Mouse (Mus musculus) left cerebral cortex, adult 9 months (tissue): ENCODE results near the gene Csrnp1.
A peak's percentile ranks its signal among the peaks of the same experiment; 100 is the strongest.

Experiments used
- DNase-seq, 2 experiments: peaks; one replicate each; pipeline ENCODE4 v3.0.0; 2022; ENCODE audit warnings: low spot score in 2 of 2

The Csrnp1 gene

GRCm38 (mm10) chr9:120002893-120003292 is 18.4 kb upstream of the Csrnp1 start:
- DNase-seq = no peak

- DNase-seq = peak in 1 of 2 experiments; percentile 74
Observed at GRCm38 (mm10) chr9:120001945-120002725, 17.7 kb upstream of the Csrnp1 start.

DNA sequence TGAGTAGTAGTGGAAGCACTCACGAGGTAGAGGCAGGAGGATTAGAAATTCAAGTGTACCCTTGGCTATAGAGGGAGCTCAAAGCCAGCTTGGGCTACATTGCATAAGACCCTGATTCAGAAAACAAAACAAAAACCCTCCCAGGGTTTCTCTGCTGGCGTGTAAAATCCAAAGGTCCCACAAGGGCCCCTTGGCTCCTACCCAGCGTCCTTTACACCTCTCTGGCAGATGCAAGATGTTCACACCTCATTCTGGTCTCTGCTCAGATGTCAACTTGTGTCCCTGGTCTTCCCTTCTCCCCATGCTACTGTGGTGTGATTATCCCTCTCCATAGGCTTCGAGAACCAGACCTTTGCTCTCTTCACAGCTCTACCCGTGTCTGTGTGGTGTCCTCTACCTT is 16.3 kb upstream of the Csrnp1 start:
- DNase-seq = no peak

DNA sequence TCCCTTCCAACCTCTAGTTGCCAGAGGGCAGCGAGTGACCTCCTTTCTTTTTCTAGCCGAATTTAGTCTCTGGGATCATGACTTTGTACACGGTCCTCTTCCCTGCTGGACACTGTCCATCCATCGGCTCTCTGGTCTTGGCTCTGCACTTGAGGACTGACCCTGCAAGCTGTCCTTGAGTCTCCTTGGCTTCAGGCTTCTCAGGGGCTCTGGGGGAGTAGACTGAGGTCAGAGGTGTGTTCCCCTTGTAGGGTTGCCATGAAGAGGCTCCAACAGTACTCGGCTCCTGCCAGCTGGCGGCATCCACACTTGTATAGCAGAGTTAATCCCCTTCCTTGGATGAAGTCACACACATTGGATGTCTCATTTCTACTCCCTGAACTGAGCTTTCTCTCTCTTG is 15.2 kb upstream of the Csrnp1 start:
- no peak for DNase-seq

- no peak for DNase-seq
Observed at GRCm38 (mm10) chr9:119998776-119999175, 14.3 kb upstream of the Csrnp1 start.

DNA sequence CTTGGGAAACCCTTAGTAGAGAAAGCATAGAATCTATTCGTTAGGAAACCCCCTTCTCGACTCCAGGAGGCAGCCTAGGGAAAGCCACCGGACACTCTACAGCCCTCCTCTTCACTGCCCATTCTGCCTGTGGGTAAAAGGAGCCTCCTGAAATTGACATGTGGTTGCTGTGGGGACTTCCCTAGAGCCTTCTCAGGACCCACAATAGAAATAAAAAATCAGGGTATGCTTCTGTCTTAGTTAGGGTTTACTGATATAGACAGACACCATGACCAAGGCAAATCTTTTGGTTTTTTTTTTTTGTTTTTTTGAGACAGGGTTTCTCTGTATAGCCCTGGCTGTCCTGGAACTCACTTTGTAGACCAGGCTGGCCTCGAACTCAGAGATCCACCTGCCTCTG is 11.6 kb upstream of the Csrnp1 start:
- DNase-seq = no peak

DNA sequence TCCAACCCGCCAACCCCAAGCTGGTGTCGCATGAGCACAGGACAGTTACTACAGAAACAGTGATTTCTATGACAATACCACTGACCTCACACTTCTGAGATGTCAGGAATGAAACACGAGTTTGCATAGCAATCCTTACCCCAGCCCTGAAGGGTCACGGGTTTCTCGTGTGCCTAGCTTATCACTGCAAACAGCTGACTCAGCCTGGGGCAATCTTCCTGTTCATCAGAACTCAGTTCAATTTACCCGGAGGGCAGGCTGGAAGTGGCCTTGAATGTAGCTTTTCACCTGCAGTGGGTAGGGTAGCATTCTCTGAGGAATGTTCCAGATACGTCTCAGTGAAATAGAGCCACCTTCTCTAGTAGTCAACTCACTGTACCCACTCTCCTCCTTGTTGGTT is 9.7 kb upstream of the Csrnp1 start:
- DNase-seq = no peak

GRCm38 (mm10) chr9:119993092-119993844 is 8.8 kb upstream of the Csrnp1 start:
- DNase-seq = no peak

DNA sequence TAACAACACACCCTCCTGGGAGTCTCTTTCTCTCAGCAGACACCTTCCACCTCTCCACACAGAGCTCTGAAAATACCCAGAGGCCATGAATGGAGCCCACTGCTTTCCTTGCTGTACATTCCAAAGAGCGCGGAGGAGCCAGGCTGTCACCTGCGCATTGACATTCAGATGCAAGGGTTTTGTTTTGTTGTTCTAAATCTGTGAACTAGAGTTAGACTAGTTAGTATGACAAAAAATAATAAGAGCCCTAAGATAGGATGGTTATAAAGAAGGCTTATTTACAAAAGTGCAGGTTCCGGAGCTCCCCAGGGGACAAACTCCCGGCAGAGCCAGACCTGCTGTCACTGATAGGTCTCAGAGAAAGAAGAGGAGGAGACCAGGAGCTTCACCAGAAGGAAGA is 6.9 kb upstream of the Csrnp1 start:
- no peak for DNase-seq

DNA sequence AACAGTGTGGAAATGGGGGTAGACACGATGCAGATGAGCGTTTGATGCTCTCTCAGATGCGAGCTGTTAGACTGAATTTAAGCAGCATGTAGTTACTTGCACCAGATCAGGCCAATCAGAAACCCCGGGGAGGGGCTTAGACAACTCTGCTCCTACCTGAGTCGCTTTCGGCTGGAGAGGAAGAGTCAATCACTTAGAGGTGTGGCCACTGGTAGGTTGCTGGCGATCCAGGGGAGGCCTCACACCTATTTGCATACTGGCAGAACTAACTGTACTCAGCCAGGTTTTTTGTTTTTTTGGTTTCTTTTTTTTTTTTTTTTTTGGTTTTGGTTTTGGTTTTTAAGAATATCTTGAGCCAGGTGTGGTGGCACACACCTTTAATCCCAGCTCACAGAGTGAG is 3.8 kb upstream of the Csrnp1 start:
- no peak for DNase-seq

DNA sequence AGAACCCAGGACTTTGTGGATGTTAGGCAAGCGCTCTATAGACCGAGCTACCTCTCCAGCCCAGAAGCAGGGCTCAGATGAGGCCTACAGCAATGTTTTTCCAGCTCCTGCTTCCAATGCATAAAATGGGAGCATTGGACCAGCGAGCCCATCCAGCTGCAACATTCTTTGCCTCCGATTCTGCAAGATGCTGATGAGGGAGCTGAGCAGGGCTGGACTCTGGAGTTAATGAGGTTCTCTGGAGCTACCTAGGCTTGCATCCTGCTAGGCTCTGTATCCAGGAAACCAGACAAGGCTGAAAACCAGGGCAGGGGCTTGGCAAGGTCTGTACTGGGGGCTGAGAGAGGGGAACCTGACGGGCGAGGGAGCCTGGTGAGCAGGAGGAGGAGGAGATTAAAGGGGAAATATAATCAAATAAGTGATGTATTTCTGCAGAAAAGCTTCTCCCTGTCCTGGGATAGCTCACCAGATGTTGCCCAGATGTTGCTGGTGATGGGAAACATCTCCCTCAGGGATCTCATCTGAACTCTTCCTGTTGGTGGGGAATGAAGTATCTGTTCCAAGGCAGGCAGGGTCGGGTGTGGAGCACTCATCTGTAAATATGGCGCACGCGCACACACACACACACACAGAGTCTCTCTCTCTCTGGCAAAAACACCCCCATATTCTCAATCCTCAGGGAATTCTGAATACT is 1.6 kb upstream of the Csrnp1 start:
- no peak for DNase-seq

- DNase-seq = peak in 1 of 2 experiments; percentile 83
Observed at GRCm38 (mm10) chr9:119983585-119984535, 598 bp downstream of the Csrnp1 start.

GRCm38 (mm10) chr9:119982956-119983551 is 1.4 kb downstream of the Csrnp1 start:
- DNase-seq = peak in 1 of 2 experiments; percentile 47

DNA sequence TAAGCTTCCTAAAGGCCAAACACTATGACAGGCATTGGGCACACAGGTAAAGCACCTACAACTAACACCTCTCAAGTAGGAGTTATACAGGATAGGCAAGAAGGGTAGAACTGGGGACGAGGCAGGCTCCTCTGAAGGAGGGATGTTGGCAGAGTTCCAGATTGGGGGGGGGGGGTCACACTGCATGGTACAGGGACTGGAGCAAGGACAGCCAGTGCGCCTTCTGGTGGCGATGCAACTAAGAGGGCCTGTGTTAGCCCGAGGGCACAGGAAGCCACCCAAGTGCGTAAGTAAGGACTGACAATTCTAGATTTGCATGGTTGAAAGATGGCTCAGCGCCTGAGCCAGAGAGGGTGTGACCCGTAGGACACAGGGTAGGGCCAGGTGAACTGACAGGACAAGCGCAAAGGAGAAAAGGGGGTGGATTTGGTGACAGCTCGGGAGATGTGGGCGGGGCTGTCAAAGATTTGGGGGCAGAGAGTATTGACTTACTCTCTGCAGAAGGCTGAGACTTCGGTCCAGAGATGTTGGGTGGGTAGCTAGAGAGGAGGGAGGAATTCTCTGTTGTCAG is 2.1 kb downstream of the Csrnp1 start:
- peak in 1 of 2 experiments; percentile 66 for DNase-seq

GRCm38 (mm10) chr9:119981183-119982179 is 3.0 kb downstream of the Csrnp1 start:
- DNase-seq = peak in 1 of 2 experiments; percentile 45

- no peak for DNase-seq
Observed at GRCm38 (mm10) chr9:119980770-119981182, 3.7 kb downstream of the Csrnp1 start.

DNA sequence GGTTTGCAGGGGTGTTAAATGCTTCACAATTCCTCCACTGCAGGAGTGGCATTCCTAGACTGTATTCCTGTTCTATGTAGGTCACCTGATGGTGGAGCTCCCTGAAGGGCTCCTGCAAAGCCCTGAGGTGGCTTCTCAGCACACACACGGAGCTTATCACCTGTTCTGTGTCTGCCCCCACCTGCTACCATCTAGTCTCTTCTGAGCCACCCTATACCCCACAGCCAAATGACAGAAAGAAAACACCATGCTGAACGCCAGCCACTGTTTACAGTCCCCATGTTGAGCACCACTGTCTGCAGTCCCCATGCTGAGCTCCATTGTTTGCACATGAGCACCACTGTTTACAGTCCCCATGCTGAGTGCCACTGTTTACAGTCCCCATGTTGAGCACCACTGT is 4.7 kb downstream of the Csrnp1 start:
- DNase-seq = no peak

GRCm38 (mm10) chr9:119978811-119979441 is 5.5 kb downstream of the Csrnp1 start:
- peak in 1 of 2 experiments; percentile 83 for DNase-seq
